Mouse (Mus musculus): ENCODE data around the gene Yy1. TPM values are rescaled to one million over a fixed set of nuclear protein-coding genes. Genes with fewer than 3 reads are reported as not detected.
"Not testable (repeated sequence)": the region's sequence is repeated elsewhere in the genome, so short reads cannot be mapped to it uniquely, and the experiment has no call there.

Yy1 gene
- polyA plus RNA-seq, 1 experiment: 15.3 TPM

DNA sequence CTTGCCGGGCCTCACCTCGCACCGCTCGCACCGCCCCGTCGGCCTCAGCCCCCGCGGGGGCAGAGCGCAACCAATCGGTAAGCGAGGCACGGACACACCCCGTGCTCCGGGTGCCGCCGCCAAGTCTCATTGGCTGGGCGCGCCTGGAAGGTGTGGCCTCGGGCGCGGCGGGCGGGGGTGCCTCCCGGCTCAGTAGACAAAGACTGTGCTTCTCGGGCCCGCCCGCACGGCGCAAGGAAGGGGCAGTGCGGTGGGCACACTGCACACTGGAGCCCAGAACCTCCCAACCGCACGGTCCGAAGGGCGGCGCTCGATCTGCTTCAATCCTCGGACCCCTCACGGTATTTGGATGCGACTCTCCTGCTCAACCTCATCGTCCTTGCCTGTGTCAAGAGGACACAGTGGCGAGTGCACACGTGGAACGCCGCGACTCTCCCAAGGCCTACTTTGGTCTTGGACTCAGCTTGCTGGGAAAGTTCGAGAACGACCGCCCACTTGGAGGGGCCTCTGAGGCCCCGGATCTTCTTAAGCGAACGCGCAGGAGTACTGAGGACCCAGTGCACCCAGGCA, 43.2 kb downstream of the Yy1 start, which contains the start of the genes Slc25a29 and Slc25a47:
Gene Slc25a29 (minus strand): TSS at position 44 of the 570 bp plus-strand sequence.
Gene Slc25a47 (plus strand): TSS at position 207 of the 570 bp plus-strand sequence.
- H3K27me3 ChIP-seq (ENCODE audit: control insufficient read depth, insufficient read depth, insufficient read length): no peaks in the 10 kb centered on the region
- H3ac ChIP-seq (ENCODE audit: control insufficient read depth, insufficient read length): peak within 1 kb of the TSS; percentile 39
- H3K4me2 ChIP-seq (ENCODE audit: low read depth): peak within 1 kb of the TSS; percentile 96
- H3K79me2 ChIP-seq (ENCODE audit: control insufficient read depth, insufficient read depth): peaks cover 24% of the 10 kb centered on the region
- peak within 1 kb of the TSS; percentile 70 for H3K4me3 ChIP-seq
- TF ChIP-seq TCF3 (IDR thresholded peaks at IDR 0.05; ENCODE audit: insufficient read length, low read depth): no peak
- TF ChIP-seq CEBPB (IDR thresholded peaks at IDR 0.05; ENCODE audit: insufficient read depth, poor library complexity, severe bottlenecking): no peak
- peak; percentile 84 for TF ChIP-seq POLR2AphosphoS2 (IDR thresholded peaks at IDR 0.05; ENCODE audit: insufficient read length, low read depth)
- TF ChIP-seq E2F4 (IDR thresholded peaks at IDR 0.05; ENCODE audit: insufficient read depth): no peak
- peak in 1 of 3 experiments; percentile 13 for TF ChIP-seq MYOG (IDR thresholded peaks at IDR 0.05; ENCODE audit: control insufficient read depth in 1 of 3, insufficient read depth in 1 of 3, insufficient read length in 2 of 3, low read depth in 2 of 3)
- TF ChIP-seq REST (IDR thresholded peaks at IDR 0.05; ENCODE audit: insufficient read depth, insufficient read length): no peak
- TF ChIP-seq POLR2A (IDR thresholded peaks at IDR 0.05; ENCODE audit: insufficient read length, low read depth): peak; percentile 90
- no peak for TF ChIP-seq MAX (IDR thresholded peaks at IDR 0.05; ENCODE audit: low read depth)
- TF ChIP-seq TCF12 (IDR thresholded peaks at IDR 0.05; ENCODE audit: insufficient read depth, poor library complexity, severe bottlenecking): no peak
- no peak for TF ChIP-seq USF1 (IDR thresholded peaks at IDR 0.05; ENCODE audit: low read depth)
- peak in 1 of 3 experiments; percentile 7 for TF ChIP-seq MYOD1 (IDR thresholded peaks at IDR 0.05; ENCODE audit: control insufficient read depth in 1 of 3, insufficient read length in 2 of 3, low read depth in 2 of 3)
- no peak for TF ChIP-seq SRF (IDR thresholded peaks at IDR 0.05; ENCODE audit: control insufficient read depth, insufficient read length, low read depth)
- no peaks in the 10 kb centered on the region for H3K36me3 ChIP-seq (ENCODE audit: control insufficient read depth, insufficient read depth)

DNA sequence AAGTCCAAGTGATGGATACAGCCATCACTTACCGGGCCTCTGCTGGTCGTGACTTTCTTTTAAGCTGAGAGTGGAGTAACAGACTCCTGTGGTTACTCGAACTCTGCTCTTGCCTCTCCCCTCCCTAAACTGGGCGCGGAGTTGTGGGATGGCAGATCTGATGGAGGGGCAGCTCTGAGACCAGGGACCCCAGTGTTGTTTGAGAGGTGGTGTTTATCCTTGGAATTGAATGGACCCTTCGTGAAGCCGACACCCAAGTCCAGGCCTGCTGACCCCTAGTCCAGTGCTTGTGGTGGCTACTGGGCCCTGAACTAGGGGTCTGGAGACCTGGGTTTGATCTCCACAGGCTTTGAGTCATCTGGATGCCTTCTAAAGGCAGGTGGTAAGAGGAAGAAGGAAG, 43.9 kb downstream of the Yy1 start:
- Histone ChIP-seq H3K79me2 (ENCODE audit: control insufficient read depth, insufficient read depth) (peaks cover 24% of the 10 kb centered on the region), H3K4me2 (ENCODE audit: low read depth) (peak overlapping the region; percentile 85), H3K4me3 (peak overlapping the region; percentile 70), H3ac (ENCODE audit: control insufficient read depth, insufficient read length) (peak overlapping the region; percentile 39), H3K36me3 (ENCODE audit: control insufficient read depth, insufficient read depth) (no peaks in the 10 kb centered on the region), H3K27me3 (ENCODE audit: control insufficient read depth, insufficient read depth, insufficient read length) (no peaks in the 10 kb centered on the region)
- TF ChIP-seq POLR2A (IDR thresholded peaks at IDR 0.05; ENCODE audit: insufficient read length, low read depth) (no peak), MAX (IDR thresholded peaks at IDR 0.05; ENCODE audit: low read depth) (no peak), REST (IDR thresholded peaks at IDR 0.05; ENCODE audit: insufficient read depth, insufficient read length) (no peak), POLR2AphosphoS2 (IDR thresholded peaks at IDR 0.05; ENCODE audit: insufficient read length, low read depth) (no peak), USF1 (IDR thresholded peaks at IDR 0.05; ENCODE audit: low read depth) (no peak), TCF3 (IDR thresholded peaks at IDR 0.05; ENCODE audit: insufficient read length, low read depth) (no peak), MYOG (IDR thresholded peaks at IDR 0.05; ENCODE audit: control insufficient read depth in 1 of 3, insufficient read depth in 1 of 3, insufficient read length in 2 of 3, low read depth in 2 of 3) (no peak), MYOD1 (IDR thresholded peaks at IDR 0.05; ENCODE audit: control insufficient read depth in 1 of 3, insufficient read length in 2 of 3, low read depth in 2 of 3) (no peak), E2F4 (IDR thresholded peaks at IDR 0.05; ENCODE audit: insufficient read depth) (no peak), TCF12 (IDR thresholded peaks at IDR 0.05; ENCODE audit: insufficient read depth, poor library complexity, severe bottlenecking) (no peak), SRF (IDR thresholded peaks at IDR 0.05; ENCODE audit: control insufficient read depth, insufficient read length, low read depth) (no peak), CEBPB (IDR thresholded peaks at IDR 0.05; ENCODE audit: insufficient read depth, poor library complexity, severe bottlenecking) (no peak)

DNA sequence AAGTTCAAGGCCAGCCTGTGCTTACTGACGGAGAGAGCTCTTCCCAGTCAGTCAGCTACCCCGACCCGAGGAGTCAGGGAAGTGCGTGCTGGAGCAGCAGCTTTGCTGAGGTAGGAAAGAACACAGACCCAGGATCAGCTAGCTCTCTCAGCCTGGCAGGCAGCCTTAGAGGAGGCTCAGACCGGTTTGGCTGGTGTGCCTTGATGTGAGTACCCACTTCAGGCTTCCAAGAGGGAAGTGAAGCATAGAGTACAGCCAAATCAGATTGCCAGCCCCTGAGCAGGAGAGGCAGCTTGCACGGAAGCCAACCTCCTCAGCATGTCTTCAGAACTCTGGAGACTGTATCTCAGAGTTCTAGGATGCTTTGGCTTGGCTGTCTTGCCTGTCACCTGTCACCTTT, 48.4 kb downstream of the Yy1 start:
- Histone ChIP-seq H3K36me3 (ENCODE audit: control insufficient read depth, insufficient read depth) (no peaks in the 10 kb centered on the region), H3K79me2 (ENCODE audit: control insufficient read depth, insufficient read depth) (peaks cover 22% of the 10 kb centered on the region), H3K27me3 (ENCODE audit: control insufficient read depth, insufficient read depth, insufficient read length) (no peaks in the 10 kb centered on the region), H3ac (ENCODE audit: control insufficient read depth, insufficient read length) (no peak overlapping the region), H3K4me3 (no peak overlapping the region), H3K4me2 (ENCODE audit: low read depth) (no peak overlapping the region)
- TF ChIP-seq SRF (IDR thresholded peaks at IDR 0.05; ENCODE audit: control insufficient read depth, insufficient read length, low read depth): no peak
- no peak for TF ChIP-seq POLR2AphosphoS2 (IDR thresholded peaks at IDR 0.05; ENCODE audit: insufficient read length, low read depth)
- no peak for TF ChIP-seq MAX (IDR thresholded peaks at IDR 0.05; ENCODE audit: low read depth)
- TF ChIP-seq E2F4 (IDR thresholded peaks at IDR 0.05; ENCODE audit: insufficient read depth): no peak
- no peak for TF ChIP-seq USF1 (IDR thresholded peaks at IDR 0.05; ENCODE audit: low read depth)
- TF ChIP-seq TCF3 (IDR thresholded peaks at IDR 0.05; ENCODE audit: insufficient read length, low read depth): no peak
- no peak for TF ChIP-seq CEBPB (IDR thresholded peaks at IDR 0.05; ENCODE audit: insufficient read depth, poor library complexity, severe bottlenecking)

DNA sequence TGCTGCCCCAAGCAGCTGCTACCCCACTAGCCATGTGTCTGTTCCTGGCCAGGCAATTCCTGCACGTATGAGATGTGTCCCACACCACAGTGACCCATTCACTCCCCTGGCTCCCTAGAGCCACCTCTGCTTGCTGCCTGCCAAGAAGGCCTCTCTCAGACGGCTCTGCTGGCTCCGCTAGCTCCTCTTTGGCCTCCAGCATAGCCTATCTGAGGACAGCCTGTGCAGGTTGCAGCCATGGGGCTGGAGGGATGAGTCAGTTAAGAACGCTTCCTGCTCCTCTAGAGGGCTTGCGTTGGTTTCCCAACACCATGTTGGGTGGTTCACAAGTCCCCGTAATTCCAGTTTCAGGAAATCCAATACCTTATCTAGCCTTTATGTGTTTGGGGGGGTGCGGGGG, 49.9 kb downstream of the Yy1 start:
- Histone ChIP-seq H3K4me2 (ENCODE audit: low read depth) (no peak overlapping the region), H3ac (ENCODE audit: control insufficient read depth, insufficient read length) (no peak overlapping the region), H3K79me2 (ENCODE audit: control insufficient read depth, insufficient read depth) (peaks cover 8% of the 10 kb centered on the region), H3K27me3 (ENCODE audit: control insufficient read depth, insufficient read depth, insufficient read length) (no peaks in the 10 kb centered on the region), H3K4me3 (no peak overlapping the region), H3K36me3 (ENCODE audit: control insufficient read depth, insufficient read depth) (no peaks in the 10 kb centered on the region)
- TF ChIP-seq USF1 (IDR thresholded peaks at IDR 0.05; ENCODE audit: low read depth) (no peak), REST (IDR thresholded peaks at IDR 0.05; ENCODE audit: insufficient read depth, insufficient read length) (no peak), MYOD1 (IDR thresholded peaks at IDR 0.05; ENCODE audit: control insufficient read depth in 1 of 3, insufficient read length in 2 of 3, low read depth in 2 of 3) (no peak), POLR2A (IDR thresholded peaks at IDR 0.05; ENCODE audit: insufficient read length, low read depth) (no peak), TCF12 (IDR thresholded peaks at IDR 0.05; ENCODE audit: insufficient read depth, poor library complexity, severe bottlenecking) (no peak), SRF (IDR thresholded peaks at IDR 0.05; ENCODE audit: control insufficient read depth, insufficient read length, low read depth) (no peak), MYOG (IDR thresholded peaks at IDR 0.05; ENCODE audit: control insufficient read depth in 1 of 3, insufficient read depth in 1 of 3, insufficient read length in 2 of 3, low read depth in 2 of 3) (no peak), CEBPB (IDR thresholded peaks at IDR 0.05; ENCODE audit: insufficient read depth, poor library complexity, severe bottlenecking) (no peak), MAX (IDR thresholded peaks at IDR 0.05; ENCODE audit: low read depth) (no peak)

DNA sequence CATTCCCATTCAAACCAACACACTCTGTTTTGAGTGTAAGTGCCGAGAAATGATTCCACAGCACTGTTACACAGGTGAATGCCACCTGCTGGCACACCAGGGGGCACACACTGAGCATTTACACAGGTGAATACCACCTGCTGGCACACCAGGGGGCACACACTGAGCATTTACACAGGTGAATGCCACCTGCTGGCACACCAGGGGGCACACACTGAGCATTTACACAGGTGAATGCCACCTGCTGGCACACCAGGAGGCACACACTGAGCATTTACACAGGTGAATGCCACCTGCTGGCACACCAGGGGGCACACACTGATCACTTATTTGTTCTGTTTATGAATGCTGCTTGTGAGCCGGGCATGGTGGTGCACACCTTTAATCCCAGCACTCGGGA, 55.3 kb downstream of the Yy1 start:
- not testable (repeated sequence) for H3K4me2 ChIP-seq (ENCODE audit: low read depth); H3K36me3 ChIP-seq (ENCODE audit: control insufficient read depth, insufficient read depth); H3K4me3 ChIP-seq; H3K79me2 ChIP-seq (ENCODE audit: control insufficient read depth, insufficient read depth); H3K27me3 ChIP-seq (ENCODE audit: control insufficient read depth, insufficient read depth, insufficient read length); H3ac ChIP-seq (ENCODE audit: control insufficient read depth, insufficient read length)
